Mouse (Mus musculus): ENCODE measurements around the gene Krtap28-10. TPM values are rescaled to one million over a fixed set of nuclear protein-coding genes. Genes with fewer than 3 reads are reported as not detected.
"Not testable (repeated sequence)": the region's sequence is repeated elsewhere in the genome, so short reads cannot be mapped to it uniquely, and the experiment has no call there.

Krtap28-10 gene
- polyA plus RNA-seq, 1 experiment from 2014 or later, result not detected

GRCm38 (mm10) chr1:83007471-83007870 lies 34.8 kb downstream of the Krtap28-10 start:
- WGBS, result 60% methylated on average over 6 of the region's 6 CpGs
- no peaks in the 10 kb centered on the region for H3K36me3 ChIP-seq
- H3K27me3 ChIP-seq, result no peaks in the 10 kb centered on the region
- H3K9me3 ChIP-seq (replicated peaks), result no peaks in the 10 kb centered on the region
- no peak overlapping the region for H3K27ac ChIP-seq
- H3K4me2 ChIP-seq, result no peak overlapping the region
- peaks cover 11% of the 10 kb centered on the region; the same call in 1 of the 2 replicates for H3K4me1 ChIP-seq (replicated peaks)
- no peak overlapping the region for H3K9ac ChIP-seq
- H3K4me3 ChIP-seq, result no peak overlapping the region
- ATAC-seq (replicated peaks; ENCODE audit: insufficient number of reproducible peaks, insufficient read depth, low FRiP score, low read depth), result no peak

- Histone ChIP-seq H3K4me2 (no peak overlapping the region), H3K27ac (no peak overlapping the region), H3K9ac (no peak overlapping the region), H3K36me3 (no peaks in the 10 kb centered on the region), H3K27me3 (no peaks in the 10 kb centered on the region), H3K4me3 (no peak overlapping the region), H3K4me1 (replicated peaks) (peaks cover 11% of the 10 kb centered on the region; the same call in 1 of the 2 replicates), H3K9me3 (replicated peaks) (no peaks in the 10 kb centered on the region)
- WGBS, result 50% methylated on average over 8 of the region's 8 CpGs
- peak; percentile 47; the same call in 1 of the 2 replicates for ATAC-seq (replicated peaks; ENCODE audit: insufficient number of reproducible peaks, insufficient read depth, low FRiP score, low read depth)
Measured at GRCm38 (mm10) chr1:83006218-83007179, 35.8 kb downstream of the Krtap28-10 start.

GRCm38 (mm10) chr1:83000306-83000705 lies 42.0 kb downstream of the Krtap28-10 start, which contains the start of gene Gm47959:
Gene Gm47959 (plus strand): TSS chr1:83000548.
- H3K4me2 ChIP-seq; H3K36me3 ChIP-seq; H3K9ac ChIP-seq; H3K27ac ChIP-seq; H3K27me3 ChIP-seq; H3K9me3 ChIP-seq (replicated peaks); ATAC-seq (replicated peaks; ENCODE audit: insufficient number of reproducible peaks, insufficient read depth, low FRiP score, low read depth); H3K4me3 ChIP-seq; H3K4me1 ChIP-seq (replicated peaks): not testable (repeated sequence)
- WGBS, result 97% methylated on average over 9 of the region's 9 CpGs

- Histone ChIP-seq H3K4me1 (replicated peaks) (no peaks in the 10 kb centered on the region), H3K4me2 (no peak overlapping the region), H3K36me3 (no peaks in the 10 kb centered on the region), H3K9ac (no peak overlapping the region), H3K9me3 (replicated peaks) (no peaks in the 10 kb centered on the region), H3K4me3 (no peak overlapping the region), H3K27me3 (no peaks in the 10 kb centered on the region), H3K27ac (no peak overlapping the region)
- WGBS, result 83% methylated on average over 3 of the region's 3 CpGs
- no peak for ATAC-seq (replicated peaks; ENCODE audit: insufficient number of reproducible peaks, insufficient read depth, low FRiP score, low read depth)
Measured at GRCm38 (mm10) chr1:82993947-82994346, 48.3 kb downstream of the Krtap28-10 start.

GRCm38 (mm10) chr1:82992093-82992492 lies 50.2 kb downstream of the Krtap28-10 start:
- 90% methylated on average over 6 of the region's 6 CpGs for whole genome bisulfite sequencing
- no peak overlapping the region for H3K4me3 ChIP-seq
- no peak overlapping the region for H3K27ac ChIP-seq
- H3K4me2 ChIP-seq, result no peak overlapping the region
- peaks cover 3% of the 10 kb centered on the region; the same call in 1 of the 2 replicates for H3K4me1 ChIP-seq (replicated peaks)
- H3K9me3 ChIP-seq (replicated peaks), result no peaks in the 10 kb centered on the region
- H3K27me3 ChIP-seq, result no peaks in the 10 kb centered on the region
- H3K9ac ChIP-seq, result no peak overlapping the region
- H3K36me3 ChIP-seq, result no peaks in the 10 kb centered on the region
- no peak for ATAC-seq (replicated peaks; ENCODE audit: insufficient number of reproducible peaks, insufficient read depth, low FRiP score, low read depth)

- Histone ChIP-seq H3K4me2 (no peak overlapping the region), H3K9ac (no peak overlapping the region), H3K36me3 (no peaks in the 10 kb centered on the region), H3K27ac (no peak overlapping the region), H3K9me3 (replicated peaks) (no peaks in the 10 kb centered on the region), H3K27me3 (no peaks in the 10 kb centered on the region), H3K4me3 (no peak overlapping the region), H3K4me1 (replicated peaks) (peaks cover 3% of the 10 kb centered on the region; the same call in 1 of the 2 replicates)
- ATAC-seq (replicated peaks; ENCODE audit: insufficient number of reproducible peaks, insufficient read depth, low FRiP score, low read depth), result no peak
- 74% methylated on average over 3 of the region's 3 CpGs for WGBS
Measured at GRCm38 (mm10) chr1:82991596-82991995, 50.7 kb downstream of the Krtap28-10 start.

Other genes with a start within 250 kb of the Krtap28-10 start
- 25.4 and 30.8 TPM in 2 replicates for gene Agfg1, start 203.0 kb downstream of the Krtap28-10 start, polyA plus RNA-seq (2015; fragmentation: Nextera tagmentation; extraction: Ambion mirVana)
- 0.26 TPM in 1 of 2 replicates, not detected in the other for gene A030005L19Rik, start 129.2 kb downstream of the Krtap28-10 start, polyA plus RNA-seq (2015; fragmentation: Nextera tagmentation; extraction: Ambion mirVana)
- gene A030014E15Rik, start 117.6 kb downstream of the Krtap28-10 start, polyA plus RNA-seq (2015; fragmentation: Nextera tagmentation; extraction: Ambion mirVana), result not detected in 2 replicates
- not detected in 2 replicates for gene Gm6217, start 111.1 kb downstream of the Krtap28-10 start, polyA plus RNA-seq (2015; fragmentation: Nextera tagmentation; extraction: Ambion mirVana)
- not detected in 2 replicates for gene A030003K21Rik, start 99.1 kb downstream of the Krtap28-10 start, polyA plus RNA-seq (2015; fragmentation: Nextera tagmentation; extraction: Ambion mirVana)
- gene Gm7544, start 86.5 kb downstream of the Krtap28-10 start, polyA plus RNA-seq (2015; fragmentation: Nextera tagmentation; extraction: Ambion mirVana), result not detected in 2 replicates
- gene Gm47955, start 82.2 kb downstream of the Krtap28-10 start, polyA plus RNA-seq (2015; fragmentation: Nextera tagmentation; extraction: Ambion mirVana), result not detected in 2 replicates
- gene Gm47959, start 41.9 kb downstream of the Krtap28-10 start, polyA plus RNA-seq (2015; fragmentation: Nextera tagmentation; extraction: Ambion mirVana), result not detected in 2 replicates
- 1.7 and 2.0 TPM in 2 replicates for gene Slc19a3, start 4.0 kb downstream of the Krtap28-10 start, polyA plus RNA-seq (2015; fragmentation: Nextera tagmentation; extraction: Ambion mirVana)
- gene Gm47969, start 2.5 kb upstream of the Krtap28-10 start, polyA plus RNA-seq (2015; fragmentation: Nextera tagmentation; extraction: Ambion mirVana), result not detected in 2 replicates
- gene A030005K14Rik, start 16.9 kb upstream of the Krtap28-10 start, polyA plus RNA-seq (2015; fragmentation: Nextera tagmentation; extraction: Ambion mirVana), result not detected in 2 replicates
- not detected in 2 replicates for gene Krtap28-13, start 18.4 kb upstream of the Krtap28-10 start, polyA plus RNA-seq (2015; fragmentation: Nextera tagmentation; extraction: Ambion mirVana)
- not detected in 2 replicates for gene Ccl20, start 74.3 kb upstream of the Krtap28-10 start, polyA plus RNA-seq (2015; fragmentation: Nextera tagmentation; extraction: Ambion mirVana)
- 0.13 and 0.16 TPM in 2 replicates for gene Daw1, start 117.3 kb upstream of the Krtap28-10 start, polyA plus RNA-seq (2015; fragmentation: Nextera tagmentation; extraction: Ambion mirVana)